8 mouse cellular contexts compared by ENCODE assay signal in genomic region chr1:39923395-39924337, GRCm38 (mm10). TPM values are rescaled to one million over a fixed set of nuclear protein-coding genes. Genes with fewer than 3 reads are reported as not detected.
DNase-seq lines count a peak whose midpoint lies in the region; ATAC-seq lines count a peak whose summit lies in the region.

No protein-coding gene starts in this region.

- peak overlapping the region; percentile 77 for H3K27ac ChIP-seq in heart, embryonic 10.5 days
- H3K27ac ChIP-seq in intestine, embryonic 14.5 days (ENCODE audit: low read depth), result peak overlapping the region; percentile 16; the same call in 1 of the 2 replicates

- peak overlapping the region; percentile 24 for H3K4me2 ChIP-seq in intestine, embryonic 14.5 days (ENCODE audit: low read length)

- H3K4me1 ChIP-seq in heart, embryonic 10.5 days, result peaks cover 75% of the 10 kb centered on the region
- H3K4me1 ChIP-seq in intestine, embryonic 14.5 days (replicated peaks; ENCODE audit: control insufficient read depth, insufficient read depth, low read length), result peaks cover 56% of the 10 kb centered on the region

- no peaks in the 10 kb centered on the region for H3K27me3 ChIP-seq in heart, embryonic 10.5 days (ENCODE audit: insufficient read depth, poor library complexity, severe bottlenecking)
- no peaks in the 10 kb centered on the region for H3K27me3 ChIP-seq in intestine, embryonic 14.5 days (replicated peaks; ENCODE audit: control insufficient read depth, insufficient read depth, low read length)
- H3K27me3 ChIP-seq in splenic B cell, adult 2 months (ENCODE audit: control insufficient read depth, insufficient read depth, low read length, poor library complexity, severe bottlenecking), result no peaks in the 10 kb centered on the region

- 6% methylated on average over 15 of the region's 15 CpGs for WGBS in heart, embryonic 10.5 days
- WGBS in intestine, embryonic 14.5 days, result 29% methylated on average over 15 of the region's 15 CpGs

- no peaks in the 10 kb centered on the region for H3K9me3 ChIP-seq in heart, embryonic 10.5 days
- H3K9me3 ChIP-seq in intestine, embryonic 14.5 days (ENCODE audit: control insufficient read depth, low read length), result no peaks in the 10 kb centered on the region

- peak overlapping the region; percentile 40 for H3K4me3 ChIP-seq in heart, embryonic 10.5 days
- no peak overlapping the region for H3K4me3 ChIP-seq in intestine, embryonic 14.5 days (ENCODE audit: low read depth, low read length)

- no peak for DNase-seq in heart, embryonic 10.5 days (ENCODE audit: low spot score)
- no peak for DNase-seq in heart, adult 18-20 months
- peak; percentile 52 to 58 for DNase-seq in spleen, postnatal 36 days (ENCODE audit: low spot score in 2 of 2)
- DNase-seq in spleen, adult 12 weeks (ENCODE audit: low spot score), result no peak
- DNase-seq in intestine, embryonic 14.5 days (ENCODE audit: low spot score), result no peak
- peak; percentile 54 for DNase-seq in splenic B cell, adult 2 months (ENCODE audit: low read depth, low spot score)
- DNase-seq in left cerebral cortex, adult 11 months (ENCODE audit: low spot score), result no peak
- DNase-seq in frontal cortex, postnatal 10 days (ENCODE audit: low spot score in 2 of 2), result no peak

- H3K9ac ChIP-seq in intestine, embryonic 14.5 days (ENCODE audit: low read length), result no peak overlapping the region

- H3K36me3 ChIP-seq in heart, embryonic 10.5 days, result peaks cover 12% of the 10 kb centered on the region
- peaks cover 10% of the 10 kb centered on the region; the same call in 1 of the 2 replicates for H3K36me3 ChIP-seq in intestine, embryonic 14.5 days (ENCODE audit: control insufficient read depth, insufficient read depth, low read length)
- no peaks in the 10 kb centered on the region for H3K36me3 ChIP-seq in splenic B cell, adult 2 months (ENCODE audit: control insufficient read depth, insufficient read depth, low read length, poor library complexity, severe bottlenecking)

- ATAC-seq in intestine, embryonic 14.5 days (replicated peaks; ENCODE audit: low FRiP score, low TSS enrichment, low read depth), result no peak

RNA-seq across cellular contexts. Expression of gene Map4k4, which starts 23.0 kb away (rescaled TPM):
- polyA plus RNA-seq in heart, embryonic 10.5 days (2016; fragmentation: Nextera tagmentation; extraction: Ambion mirVana), result 19.0 and 24.7 TPM in 2 replicates
- 100 to 1,000 TPM; 108 to 109 TPM for total RNA-seq in heart, adult 18-20 months (2021)
- 28.3 and 35.4 TPM in 2 replicates for polyA plus RNA-seq in intestine, embryonic 14.5 days (2014; fragmentation: Nextera tagmentation; extraction: Ambion mirVana)

Comparison
In these comparisons a context has a peak if more than half of its experiments do, and no peak if none do; other contexts are left out.
1. DNase-seq: peak in spleen, postnatal 36 days (2 of 2) and splenic B cell, adult 2 months (single experiment); none in heart, embryonic 10.5 days (single experiment), heart, adult 18-20 months (0 of 2), spleen, adult 12 weeks (single experiment), intestine, embryonic 14.5 days (single experiment), left cerebral cortex, adult 11 months (single experiment) and frontal cortex, postnatal 10 days (0 of 2).